Mouse (Mus musculus) fat pad, adult 2 months (tissue): Measurements from ENCODE around the gene Agap1.
A peak's percentile ranks its signal among the peaks of the same experiment; 100 is the strongest.

Experiments used
- DNase-seq: peaks from one replicate; pipeline ENCODE4 v3.0.0-alpha.2; 2011; ENCODE audit warnings: low read depth, low spot score; ENCODE audit errors: extremely low read depth

Gene Agap1

DNA sequence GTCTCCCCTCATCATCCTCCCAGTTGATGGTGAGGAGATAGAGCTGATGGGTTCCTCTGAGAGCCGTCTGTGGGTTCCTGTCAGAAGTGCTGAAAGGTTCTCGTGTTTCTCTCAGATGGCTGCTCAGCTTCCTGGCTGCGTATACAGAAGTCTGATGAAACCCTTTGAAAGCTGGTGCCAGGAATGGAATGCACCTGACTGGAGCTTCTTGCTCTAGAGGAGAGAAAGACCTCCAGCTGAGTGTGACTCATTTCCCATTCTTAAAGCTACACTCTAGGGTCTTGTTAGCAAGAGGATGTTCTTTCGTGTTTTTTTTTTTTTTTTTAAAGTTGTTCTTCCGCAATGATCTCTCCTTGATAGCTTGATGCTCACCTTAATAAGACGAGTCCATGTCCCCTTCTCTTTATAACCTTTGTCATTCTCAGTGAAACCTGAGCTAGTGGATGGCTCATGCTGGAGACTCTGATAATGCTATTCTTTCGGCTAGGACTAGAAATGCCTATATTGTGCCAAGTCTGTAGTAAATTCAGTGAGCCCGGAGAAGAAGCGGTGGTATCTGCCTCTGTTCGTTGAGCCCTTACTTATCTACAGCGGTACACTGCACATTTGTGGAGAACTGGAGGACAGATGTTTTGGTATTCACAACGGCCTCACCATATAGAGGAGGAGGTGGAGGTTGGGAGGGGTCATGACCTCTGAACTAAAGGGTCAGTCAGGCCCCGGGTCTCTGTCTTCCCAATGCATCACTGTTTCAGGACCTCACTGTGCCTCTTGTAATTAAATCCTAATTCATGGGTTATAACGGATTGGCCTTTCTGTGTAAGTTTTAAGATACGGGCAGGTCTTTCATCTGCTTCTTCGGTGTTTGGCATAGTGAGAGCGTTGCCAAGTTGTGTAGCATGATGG, 2.8 kb downstream of the Agap1 start:
- peak; percentile 55 for DNase-seq

DNA sequence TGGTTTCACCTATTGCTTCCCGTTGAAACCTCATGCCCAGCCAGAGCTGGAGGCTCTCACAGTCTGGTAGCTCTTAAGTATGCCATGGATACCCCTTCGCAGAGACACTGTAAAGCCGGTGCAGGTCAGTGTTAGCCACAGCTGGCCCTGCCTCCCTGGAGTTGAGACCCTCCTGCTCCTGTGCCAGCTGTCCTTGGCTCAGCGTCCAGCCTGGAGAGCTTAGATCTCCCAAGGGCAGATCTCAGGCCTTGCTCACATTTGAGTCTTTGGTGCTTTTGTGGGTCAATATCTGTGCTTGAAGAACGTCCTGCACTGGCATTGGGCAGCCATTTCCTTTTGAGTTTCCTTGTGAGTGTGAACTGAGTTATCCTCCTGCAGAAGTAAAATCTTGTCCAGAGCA, 7.3 kb downstream of the Agap1 start:
- DNase-seq, result no peak

DNA sequence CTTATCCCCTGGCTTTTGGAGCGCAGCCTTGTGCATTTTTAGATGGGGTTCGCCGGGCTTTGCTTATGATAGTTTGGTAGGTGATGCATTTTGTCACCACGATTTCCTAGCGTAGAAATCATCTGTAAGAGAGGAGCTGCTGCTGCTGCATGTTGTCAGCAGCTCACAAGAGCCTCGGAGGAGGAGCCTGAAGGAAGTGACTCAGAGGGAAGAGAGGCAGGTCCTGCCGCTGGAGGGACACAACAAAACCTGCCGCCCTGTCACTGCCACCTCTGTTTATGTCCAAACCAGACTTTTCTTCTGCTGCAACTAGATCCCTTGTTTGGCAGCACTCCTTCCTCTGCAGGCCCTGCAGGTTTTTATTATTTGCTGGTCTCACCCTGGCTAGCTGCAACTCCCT, 8.5 kb downstream of the Agap1 start:
- DNase-seq, result no peak

DNA sequence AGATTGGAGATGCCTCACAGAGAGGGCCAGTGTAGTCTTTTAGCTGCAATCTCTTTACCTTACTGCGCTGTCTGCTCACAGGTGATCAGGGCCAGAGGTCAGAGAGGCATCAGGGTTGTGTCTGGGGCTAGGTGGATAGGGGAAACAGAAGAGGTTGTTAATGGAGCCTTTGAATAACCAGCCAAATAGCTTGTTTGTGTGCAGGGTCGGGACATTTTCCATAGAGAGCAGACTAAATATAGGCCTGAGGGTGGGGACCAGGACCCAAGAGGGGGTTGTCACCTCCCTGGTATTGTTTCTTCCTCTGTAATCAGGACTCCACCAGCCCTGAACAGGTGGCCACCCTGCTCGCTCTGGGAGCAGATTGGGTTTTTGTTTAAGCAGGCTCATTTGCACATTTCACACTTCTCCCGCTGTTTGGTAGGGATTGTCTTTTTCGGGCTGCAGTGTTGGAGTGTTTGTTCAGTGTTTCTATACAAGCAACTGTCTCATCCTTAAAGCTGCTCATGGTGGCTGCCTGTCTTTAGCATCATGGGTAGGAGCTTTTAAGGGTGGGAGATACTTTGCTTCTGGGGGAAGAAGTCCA, 10.9 kb downstream of the Agap1 start:
- DNase-seq, result no peak

DNA sequence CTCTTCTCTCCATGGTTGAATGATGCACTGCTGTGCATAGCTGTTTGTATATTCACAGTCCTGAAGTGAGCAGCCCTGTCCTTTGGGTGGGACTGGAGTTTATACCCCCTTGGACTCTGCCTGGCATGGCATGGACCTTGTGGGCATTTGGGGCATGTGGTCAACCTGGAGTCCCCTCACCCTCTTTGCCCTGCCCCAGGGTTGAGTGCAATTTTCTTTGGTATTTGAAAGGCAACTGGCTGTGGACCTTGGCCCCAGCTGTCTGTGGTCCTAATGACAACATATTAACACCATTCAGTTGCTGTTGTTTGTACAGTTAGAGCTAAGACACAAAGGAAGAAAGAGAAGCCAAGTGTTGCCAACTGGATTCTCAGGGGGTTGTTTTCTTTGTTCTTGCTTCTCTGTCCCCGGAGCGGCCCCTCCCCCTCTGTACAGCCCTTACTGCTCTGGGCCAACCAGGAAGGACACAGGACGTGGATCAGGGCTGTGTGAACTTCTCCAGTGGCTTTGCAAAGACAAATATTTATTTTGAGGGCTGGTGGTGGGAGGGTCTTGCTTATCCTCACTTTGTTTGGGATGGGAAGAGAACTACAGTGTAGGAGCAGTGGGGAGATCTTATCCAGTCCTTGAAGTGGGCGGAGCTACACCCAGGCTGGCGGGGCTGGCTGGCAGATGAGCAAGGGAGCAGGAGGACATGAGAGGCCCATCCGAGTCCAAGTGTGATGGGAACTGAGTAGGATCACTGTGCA, 12.9 kb downstream of the Agap1 start:
- no peak for DNase-seq

DNA sequence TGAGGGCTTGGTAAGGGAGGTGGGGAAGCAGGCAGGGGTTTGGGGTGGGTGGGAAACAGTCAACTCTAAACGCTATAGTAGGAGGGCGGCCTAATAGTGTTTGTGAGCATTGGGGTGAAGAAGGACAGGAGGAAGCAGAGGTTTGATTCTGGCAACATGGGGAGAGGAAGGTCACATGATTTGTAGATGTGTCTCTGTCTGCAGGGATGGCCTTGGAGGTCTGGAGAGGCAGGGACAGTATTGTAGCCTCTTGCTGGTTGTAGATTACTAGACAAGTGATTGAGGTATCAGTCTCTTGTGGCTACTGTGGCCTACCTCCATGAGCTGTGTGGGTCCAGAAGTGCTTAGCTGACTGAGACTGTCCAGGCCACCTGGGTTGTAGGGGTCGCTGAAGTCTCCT, 13.5 kb downstream of the Agap1 start:
- DNase-seq, result no peak

DNA sequence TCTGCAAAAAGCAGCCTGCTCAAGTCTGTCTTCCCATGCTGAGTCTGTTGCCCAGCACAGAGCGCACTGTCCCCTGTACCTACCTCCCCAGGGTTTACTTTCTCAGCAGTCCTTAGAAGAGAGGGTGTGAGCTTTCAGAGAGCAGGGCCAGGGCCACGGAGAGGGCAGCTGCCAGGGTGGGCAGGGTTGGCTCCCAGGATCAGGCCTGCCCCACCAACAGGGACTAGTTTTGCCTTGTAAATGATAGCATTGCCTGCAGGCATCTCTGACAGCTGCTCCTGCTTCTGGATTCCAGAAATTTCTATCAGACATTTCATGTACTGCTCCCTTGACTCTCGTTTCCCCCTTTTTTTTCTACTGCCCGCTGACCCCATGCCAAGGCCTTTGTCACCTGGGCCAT, 16.8 kb downstream of the Agap1 start:
- DNase-seq, result no peak

DNA sequence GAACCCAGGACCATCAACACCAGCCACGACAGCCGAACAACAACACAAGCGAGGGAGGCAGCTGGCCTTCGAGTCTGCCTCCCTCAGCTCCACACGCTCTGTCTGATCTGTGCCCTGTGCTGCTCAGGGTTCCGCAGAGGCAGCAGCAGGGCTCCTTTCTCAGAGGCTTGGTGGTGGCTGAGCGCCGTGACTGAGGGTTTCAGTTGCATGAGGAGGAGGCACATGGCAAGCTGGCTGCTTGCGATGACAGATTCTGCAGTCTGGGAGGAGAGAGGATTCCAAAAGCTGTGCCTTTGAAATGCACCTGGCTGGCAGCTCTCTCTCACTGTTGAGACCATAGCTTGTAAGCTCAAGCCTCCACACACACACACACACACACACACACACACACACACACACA, 17.3 kb downstream of the Agap1 start:
- no peak for DNase-seq

DNA sequence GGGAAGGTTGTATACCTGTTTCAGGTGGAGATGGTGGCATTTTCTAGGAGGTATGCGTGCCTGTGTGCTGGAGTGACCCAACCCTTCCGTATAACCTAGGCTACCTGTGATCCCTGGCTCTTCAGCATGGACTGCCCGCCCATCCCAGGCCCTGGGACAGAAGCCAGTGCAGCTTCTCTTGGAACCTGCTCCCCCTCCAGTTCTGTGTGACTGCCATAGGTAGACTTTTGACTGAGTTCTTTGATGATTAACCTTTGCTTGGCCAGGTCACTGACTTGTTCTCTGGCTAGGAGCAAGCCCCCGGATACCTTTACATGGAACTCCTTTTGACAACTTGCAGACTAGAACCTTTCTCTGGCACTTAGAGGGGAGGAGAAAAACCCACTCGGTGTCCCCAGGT, 19.3 kb downstream of the Agap1 start:
- no peak for DNase-seq

DNA sequence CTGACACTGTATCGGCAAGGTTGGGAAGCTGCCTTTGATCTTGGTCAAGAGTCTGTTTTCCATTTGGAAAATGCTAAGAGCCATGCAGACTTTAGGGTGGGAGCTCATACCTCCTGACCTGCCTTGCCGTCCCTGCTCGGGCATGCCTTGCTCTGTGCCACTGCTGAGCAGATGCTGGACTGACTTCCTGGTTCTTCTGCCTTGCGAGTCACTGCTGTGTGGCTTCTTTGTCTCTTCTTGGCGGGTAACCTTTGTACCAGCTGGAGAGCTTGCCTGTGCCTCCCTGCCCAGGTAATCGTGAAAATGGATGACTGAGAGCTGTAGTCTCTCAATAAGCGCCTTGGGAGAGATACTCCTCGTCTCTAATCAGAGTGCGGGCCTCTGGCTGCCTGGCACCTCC, 20.2 kb downstream of the Agap1 start:
- DNase-seq, result no peak

DNA sequence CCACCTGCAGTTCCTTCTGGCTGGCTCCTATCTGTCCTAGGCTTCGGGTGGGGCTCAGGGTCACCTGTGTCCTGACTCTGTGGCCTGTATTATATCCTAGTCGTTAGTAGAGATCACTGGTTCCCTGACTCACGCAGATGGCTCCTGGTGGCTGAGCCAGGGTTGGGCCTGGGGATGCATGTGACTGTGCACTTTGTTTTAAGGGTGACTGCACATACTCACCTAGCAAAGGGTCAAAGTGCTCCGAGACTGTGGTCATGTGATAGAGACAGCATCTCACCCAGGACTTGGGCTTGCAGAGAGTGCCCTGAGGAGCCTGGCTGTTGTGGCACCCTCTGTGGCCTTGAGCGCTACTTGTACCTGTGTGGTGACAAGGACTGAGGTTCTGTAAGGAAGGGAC, 22.4 kb downstream of the Agap1 start:
- no peak for DNase-seq

DNA sequence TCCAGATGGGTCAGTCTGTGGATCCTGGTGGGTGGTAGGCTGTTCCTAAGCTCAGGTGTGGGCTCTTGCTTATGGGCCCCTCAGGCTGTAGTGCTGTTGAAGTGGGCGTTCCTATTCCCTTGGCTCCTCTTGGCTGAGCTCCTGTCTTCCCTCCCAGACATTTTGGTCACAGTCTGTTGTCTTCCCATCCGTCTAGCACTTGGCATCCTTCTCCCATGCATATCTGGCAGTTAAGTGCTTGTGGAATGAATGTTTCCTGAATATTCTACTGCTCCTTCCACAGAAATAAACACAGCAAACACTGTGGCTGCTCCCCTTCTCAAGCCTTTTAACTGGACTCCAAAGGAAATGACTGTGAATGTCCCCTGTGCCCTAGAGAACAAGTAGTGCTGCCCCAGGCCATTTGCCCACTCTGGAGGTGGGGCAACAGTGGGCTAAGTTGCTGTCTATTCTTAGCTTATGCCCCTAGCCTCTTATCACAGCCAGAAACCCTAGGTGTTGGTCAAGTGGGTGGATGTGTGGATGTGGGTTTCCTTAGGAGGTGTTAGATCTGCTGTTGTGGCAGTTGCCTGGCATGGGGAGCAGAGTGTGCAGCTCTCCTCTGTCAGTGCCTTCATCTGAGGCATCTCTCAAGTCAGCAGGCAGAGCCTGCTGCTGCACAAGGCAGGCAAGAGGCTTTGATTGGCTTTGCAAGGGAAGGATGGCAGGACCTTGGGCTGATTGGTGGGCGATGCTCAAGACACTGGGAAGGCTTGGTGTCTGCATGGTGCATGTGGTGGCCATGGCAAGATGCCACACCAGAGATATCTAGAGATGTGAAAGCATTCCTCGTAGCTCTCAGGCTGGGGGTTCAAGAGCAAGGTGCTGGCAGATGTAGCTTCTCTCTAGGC, 24.2 kb downstream of the Agap1 start:
- no peak for DNase-seq

DNA sequence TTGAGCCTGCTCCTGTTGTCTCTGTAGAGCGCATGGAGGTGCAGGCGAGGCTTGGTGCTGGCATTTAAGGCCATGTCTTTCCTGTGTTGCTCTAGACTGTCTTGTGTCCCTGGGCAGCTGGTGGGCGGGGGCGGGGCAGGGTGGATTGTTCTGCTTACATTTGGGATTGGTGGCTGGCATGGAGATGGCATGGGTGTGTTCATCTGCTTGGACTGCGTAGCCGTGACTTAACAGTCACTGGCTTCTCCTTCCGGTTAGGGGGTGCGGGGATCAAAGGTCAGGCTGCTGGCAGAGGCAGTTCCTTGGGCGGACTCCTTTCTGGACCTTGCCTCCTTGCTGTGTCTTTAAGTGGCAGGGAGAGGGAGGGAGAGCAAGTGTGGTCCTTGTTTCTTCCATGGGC, 26.5 kb downstream of the Agap1 start:
- DNase-seq, result no peak

DNA sequence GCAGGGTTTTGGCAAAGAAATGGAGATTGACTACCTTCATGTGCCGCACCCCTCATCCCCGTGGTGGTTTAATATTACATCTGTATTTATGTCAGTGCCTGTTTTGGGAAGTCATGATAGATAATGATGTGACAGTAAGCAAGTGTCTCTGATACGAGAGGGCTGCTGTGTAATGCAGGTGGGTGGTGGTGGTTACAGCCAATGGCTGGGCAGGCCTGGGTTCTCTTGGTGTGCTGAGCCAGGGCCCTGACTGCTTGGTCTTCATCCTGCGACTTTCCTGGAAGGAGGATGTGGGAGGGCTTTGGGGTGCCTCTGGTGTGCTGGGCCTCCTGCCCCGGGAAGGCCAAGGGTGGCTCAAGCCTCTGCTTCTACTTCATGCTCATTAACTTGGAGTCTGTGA, 28.2 kb downstream of the Agap1 start:
- DNase-seq, result no peak

DNA sequence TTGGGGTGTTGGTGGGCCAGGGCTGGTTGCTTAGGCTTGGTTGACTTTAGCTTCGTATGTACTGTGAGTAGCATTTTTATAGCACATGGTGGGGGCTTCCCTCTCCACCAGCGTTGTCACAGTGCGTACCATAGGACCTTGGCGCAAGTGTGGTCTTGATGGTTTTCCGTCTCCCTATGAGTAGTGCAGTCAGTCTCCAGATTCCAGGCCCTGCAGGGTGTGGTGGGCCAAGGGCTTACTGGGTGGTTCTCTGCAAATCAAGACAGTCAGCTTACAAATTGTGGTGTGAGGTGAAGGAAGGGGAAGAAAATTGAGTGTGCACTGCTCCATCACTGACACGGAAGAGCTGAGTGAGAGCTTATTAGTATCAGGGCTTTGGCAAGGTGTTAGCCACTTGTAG, 32.3 kb downstream of the Agap1 start:
- no peak for DNase-seq

DNA sequence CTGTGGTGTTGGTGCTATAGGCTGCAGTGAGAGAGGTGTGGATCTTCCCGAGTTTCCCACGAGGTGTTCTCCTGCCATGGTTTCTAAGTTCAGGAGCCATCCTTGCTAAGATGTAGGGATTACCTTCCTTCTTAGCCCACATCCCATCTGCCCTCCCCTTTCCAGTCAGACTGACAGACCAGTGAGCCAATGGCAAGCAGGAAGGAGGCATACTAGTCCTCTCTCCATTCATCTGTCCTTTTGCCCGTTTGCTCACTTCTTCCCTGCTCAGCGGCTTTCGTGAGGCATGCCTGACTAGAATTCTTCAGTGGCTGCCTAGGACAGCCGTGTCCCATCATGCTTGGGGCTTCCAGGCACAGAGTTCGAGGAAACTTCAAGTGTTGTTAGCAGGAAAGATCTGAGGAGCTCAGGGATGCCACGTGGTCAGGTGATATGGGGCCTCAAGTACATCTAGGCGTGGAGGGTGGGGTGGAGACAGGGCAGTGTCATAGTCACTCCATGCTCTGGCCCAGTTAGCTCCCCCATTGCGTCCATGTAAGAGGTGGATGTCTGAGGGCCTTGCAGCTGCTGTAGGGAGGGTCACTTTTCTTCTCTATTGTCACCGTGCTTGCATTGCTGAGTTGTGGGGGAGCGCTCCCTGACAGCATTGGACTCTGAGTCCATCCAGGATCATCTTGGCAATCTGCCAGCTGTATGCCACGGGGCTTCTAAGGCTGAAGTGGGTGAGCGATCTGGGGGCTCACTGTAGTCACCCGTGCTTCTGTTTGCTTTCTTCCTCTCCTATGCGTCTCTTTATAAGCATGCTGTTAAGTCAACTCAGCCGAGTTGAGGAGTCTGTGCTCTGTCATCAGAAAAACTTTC, 34.7 kb downstream of the Agap1 start:
- DNase-seq, result no peak

DNA sequence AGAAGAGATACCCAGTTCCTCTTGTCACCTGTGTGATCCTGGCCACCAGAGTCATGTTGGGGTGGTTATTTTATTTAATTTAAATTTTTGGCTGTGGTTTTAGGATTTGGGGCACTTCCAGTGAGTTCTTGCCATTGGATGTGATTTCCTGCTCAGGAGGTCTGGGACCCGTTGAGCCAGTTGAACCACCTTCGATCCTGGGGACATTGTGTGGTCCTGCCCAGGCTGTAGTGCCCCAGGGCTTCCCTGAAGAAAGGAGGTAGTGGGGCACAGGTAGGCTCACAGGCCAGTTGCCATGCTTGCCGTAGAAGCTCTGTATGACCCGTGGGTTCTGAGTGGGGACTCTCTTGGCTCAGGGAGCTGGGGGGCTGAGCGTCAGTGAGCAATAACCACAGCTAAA, 38.6 kb downstream of the Agap1 start:
- no peak for DNase-seq

DNA sequence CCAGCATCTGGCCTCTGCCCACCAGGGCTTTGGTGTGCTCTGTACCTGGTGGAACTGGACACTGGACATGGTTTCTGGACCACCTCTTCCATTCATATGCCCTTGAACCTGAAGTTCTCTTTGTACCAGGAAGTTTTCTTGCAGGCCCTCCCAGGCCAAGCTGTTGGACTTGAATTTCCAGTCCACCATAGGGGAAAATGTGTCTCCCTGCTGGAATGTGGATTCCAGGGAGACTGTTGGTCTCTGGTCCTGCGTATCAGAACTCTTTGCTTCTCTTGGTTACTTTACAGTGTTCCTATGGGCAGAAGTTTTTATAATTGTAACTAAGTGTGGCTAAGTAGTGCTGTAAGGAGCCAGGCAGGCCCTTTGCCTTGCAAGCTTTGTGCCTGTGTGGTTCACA, 40.2 kb downstream of the Agap1 start:
- no peak for DNase-seq

DNA sequence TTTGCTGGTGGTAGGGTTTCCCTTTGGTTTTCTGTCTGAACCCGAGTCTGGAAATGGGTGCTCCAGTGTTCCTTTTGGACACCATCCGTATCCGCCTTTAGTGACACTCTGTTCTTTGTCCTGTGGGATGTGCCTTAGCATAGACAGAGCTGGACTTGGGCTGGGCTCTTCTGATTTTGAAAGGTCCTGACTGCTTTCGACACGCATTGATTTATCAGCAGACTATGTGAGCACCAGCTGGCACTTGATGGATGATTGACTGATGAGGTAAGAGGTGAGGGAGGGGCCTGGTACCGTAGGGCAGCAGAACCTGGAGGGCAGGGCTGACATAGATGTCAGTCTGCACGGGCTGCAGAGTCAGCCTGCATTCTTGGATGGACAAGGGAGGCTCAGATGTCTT, 41.6 kb downstream of the Agap1 start:
- no peak for DNase-seq

DNA sequence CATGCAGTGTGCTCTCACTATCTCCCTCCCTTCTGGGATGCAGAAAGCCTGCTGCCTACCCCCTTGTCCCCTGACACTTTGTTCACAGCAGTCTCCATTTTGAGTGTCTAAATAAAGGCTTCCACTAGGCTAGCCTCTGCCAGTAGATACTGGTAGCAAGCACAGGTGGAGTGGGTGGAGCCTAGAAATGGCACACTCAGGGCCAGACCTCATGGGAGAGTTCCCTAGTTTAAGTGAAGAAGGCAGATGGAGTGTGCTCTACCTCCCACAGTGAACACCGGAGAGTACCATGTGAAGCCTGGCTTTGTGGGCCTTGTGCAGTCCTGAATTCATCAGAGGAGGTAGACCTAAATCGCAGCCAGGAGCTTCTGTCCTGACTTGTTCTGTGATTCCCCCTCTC, 46.3 kb downstream of the Agap1 start:
- no peak for DNase-seq
